Mouse (Mus musculus) neural tube, embryonic 13.5 days (tissue): ENCODE measurements around the gene Ergic1. TPM values are rescaled to one million over a fixed set of nuclear protein-coding genes. Genes with fewer than 3 reads are reported as not detected.

Experiments
- ATAC-seq: fragments of 200-750 bp; cut with Nextera tagmentation; 2 replicates; pipeline ENCODE4 v1.8.0; 2017; ENCODE audit warnings: low read depth, mild to moderate bottlenecking, moderate TSS enrichment, moderate library complexity
- H3K27ac ChIP-seq: fragments of 300-500 bp; sonication (generic); replicated peaks from 2 replicates; pipeline ENCODE4 v1.5.1; 2015; ENCODE audit warnings: moderate library complexity, mild to moderate bottlenecking, inconsistent platforms
- H3K27me3 ChIP-seq: fragments of 300-500 bp; sonication (generic); 2 replicates; pipeline ENCODE4 v1.6.1; 2015; ENCODE audit warnings: mild to moderate bottlenecking, inconsistent platforms
- H3K36me3 ChIP-seq: fragments of 300-500 bp; sonication (generic); 2 replicates; pipeline ENCODE4 v1.6.1; 2015; ENCODE audit warnings: mild to moderate bottlenecking, inconsistent platforms
- H3K4me1 ChIP-seq: fragments of 300-500 bp; sonication (generic); replicated peaks from 2 replicates; pipeline ENCODE4 v1.6.1; 2015; ENCODE audit warnings: inconsistent platforms
- H3K4me2 ChIP-seq: fragments of 300-500 bp; sonication (generic); 2 replicates; pipeline ENCODE4 v1.6.1; 2015; ENCODE audit warnings: inconsistent platforms, mild to moderate bottlenecking, moderate library complexity
- H3K4me3 ChIP-seq: fragments of 300-500 bp; sonication (generic); 2 replicates; pipeline ENCODE4 v1.5.1; 2015; ENCODE audit warnings: mild to moderate bottlenecking, inconsistent platforms
- H3K9ac ChIP-seq: fragments of 300-500 bp; sonication (generic); 2 replicates; pipeline ENCODE4 v1.6.1; 2015; ENCODE audit warnings: moderate library complexity, mild to moderate bottlenecking, inconsistent platforms
- H3K9me3 ChIP-seq: fragments of 300-500 bp; sonication (generic); 2 replicates; pipeline ENCODE4 v1.6.1; 2016; ENCODE audit warnings: inconsistent platforms
- WGBS: fragments of 180-500 bp; shearing (Covaris S2); methylation state at CpG from one replicate; pipeline ENCODE4 v1.1.7; 2015; 5-methylcytosine and 5-hydroxymethylcytosine counted together
- polyA plus RNA-seq: library from polyadenylated mRNA; unstranded; fragments of >200 nt; fragmentation: Nextera tagmentation; extraction: Ambion mirVana; gene quantifications from 2 replicates; pipeline ENCODE4 v1.2.1, GENCODE M21; 2015

The Ergic1 gene
- polyA plus RNA-seq, 1 experiment from 2014 or later: 91.0 TPM

DNA sequence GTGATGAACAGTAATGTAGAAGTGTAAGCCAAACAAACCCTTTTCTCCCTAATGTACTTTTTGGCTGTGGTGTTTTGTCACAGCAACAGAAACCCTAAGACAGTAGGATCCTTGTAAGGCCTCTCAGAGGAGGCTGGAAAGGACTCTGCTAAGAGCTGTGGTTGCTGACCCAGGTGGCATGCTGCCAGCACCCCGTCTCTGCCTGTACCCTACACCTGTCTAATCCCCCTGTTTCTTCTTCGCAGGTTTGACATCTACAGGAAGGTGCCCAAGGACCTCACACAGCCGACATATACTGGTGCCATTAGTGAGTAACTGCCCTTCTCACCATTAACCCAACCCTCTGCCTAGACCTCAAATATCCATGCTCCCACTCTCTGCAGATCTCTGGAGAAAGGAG, 47.1 kb downstream of the Ergic1 start:
- no peak for ATAC-seq
- H3K4me2 ChIP-seq: no peak overlapping the region
- no peaks in the 10 kb centered on the region for H3K27me3 ChIP-seq
- H3K9ac ChIP-seq: no peak overlapping the region
- WGBS: 94% methylated on average over 3 of the region's 3 CpGs
- no peak overlapping the region for H3K4me3 ChIP-seq
- no peaks in the 10 kb centered on the region for H3K9me3 ChIP-seq
- H3K27ac ChIP-seq: no peak overlapping the region
- peaks cover 38% of the 10 kb centered on the region for H3K36me3 ChIP-seq
- peaks cover 3% of the 10 kb centered on the region for H3K4me1 ChIP-seq

DNA sequence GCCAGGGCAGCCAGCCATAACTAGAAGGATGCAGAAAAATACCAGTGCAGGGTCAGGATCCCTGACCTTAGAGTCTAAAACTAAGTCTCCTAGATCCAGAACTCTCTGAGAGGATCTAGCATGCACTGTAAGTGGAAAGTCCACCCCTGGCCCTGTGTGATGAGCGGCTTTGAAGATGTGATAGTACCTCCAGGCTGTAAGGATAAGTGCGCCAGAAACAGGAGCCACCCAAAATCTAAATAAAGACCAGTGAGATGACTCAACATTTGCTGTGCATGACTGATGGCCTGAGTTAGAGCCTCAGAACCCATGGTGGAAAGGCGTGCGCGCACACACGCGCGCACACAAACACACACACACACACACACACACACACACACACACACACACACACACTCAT, 47.6 kb downstream of the Ergic1 start:
- Histone ChIP-seq H3K4me3 (no peak overlapping the region), H3K9me3 (no peaks in the 10 kb centered on the region), H3K4me2 (no peak overlapping the region), H3K27ac (no peak overlapping the region), H3K27me3 (no peaks in the 10 kb centered on the region), H3K36me3 (peaks cover 42% of the 10 kb centered on the region), H3K4me1 (no peaks in the 10 kb centered on the region), H3K9ac (no peak overlapping the region)
- no peak for ATAC-seq
- 98% methylated on average over 8 of the region's 8 CpGs for WGBS

DNA sequence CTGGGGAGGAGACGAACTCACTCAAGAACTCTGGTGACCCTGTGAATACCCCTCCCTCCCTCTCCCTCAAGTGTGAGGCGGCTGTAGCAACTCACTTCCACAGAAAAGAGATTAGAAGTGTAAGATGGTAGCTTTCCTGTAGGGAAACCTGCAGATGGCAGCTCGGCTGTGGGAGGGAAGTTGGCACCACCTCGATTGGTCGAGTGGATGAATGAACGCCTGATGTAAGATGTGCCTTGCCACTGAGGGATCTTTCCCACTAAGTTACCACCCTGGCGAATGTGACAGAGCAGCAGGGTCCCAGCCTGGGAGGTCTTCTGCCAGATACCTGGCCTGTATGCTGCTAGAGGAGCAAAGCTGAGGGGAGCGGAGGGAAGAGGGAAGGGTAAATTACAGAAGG, 48.5 kb downstream of the Ergic1 start:
- Histone ChIP-seq H3K36me3 (peaks cover 51% of the 10 kb centered on the region), H3K4me1 (no peaks in the 10 kb centered on the region), H3K9ac (no peak overlapping the region), H3K27me3 (no peaks in the 10 kb centered on the region), H3K9me3 (no peaks in the 10 kb centered on the region), H3K4me2 (no peak overlapping the region), H3K4me3 (no peak overlapping the region), H3K27ac (no peak overlapping the region)
- 88% methylated on average over 8 of the region's 8 CpGs for WGBS
- ATAC-seq: no peak

DNA sequence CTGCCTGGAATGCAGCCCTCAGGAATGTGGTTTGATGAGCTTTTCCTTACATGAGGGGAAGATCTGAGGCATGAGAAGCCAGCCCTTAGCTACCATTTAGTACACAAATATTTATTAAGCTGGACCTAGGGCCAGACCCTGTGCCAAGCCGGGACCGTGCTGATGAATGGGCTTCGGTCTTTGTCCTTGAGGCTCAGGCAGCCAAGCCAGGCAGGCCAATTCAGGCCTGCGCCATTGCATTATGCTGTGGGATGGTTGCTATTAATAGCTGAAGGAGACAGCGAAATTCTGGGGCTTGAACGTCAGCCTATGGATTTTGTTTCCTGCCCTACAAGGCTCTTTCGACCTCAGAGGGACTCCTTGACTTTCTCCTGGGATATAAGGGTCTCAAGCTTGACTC, 50.0 kb downstream of the Ergic1 start:
- Histone ChIP-seq H3K9me3 (no peaks in the 10 kb centered on the region), H3K27me3 (no peaks in the 10 kb centered on the region), H3K4me1 (no peaks in the 10 kb centered on the region), H3K4me3 (no peak overlapping the region), H3K9ac (no peak overlapping the region), H3K4me2 (no peak overlapping the region), H3K36me3 (peaks cover 59% of the 10 kb centered on the region), H3K27ac (no peak overlapping the region; the same call in 1 of the 2 replicates)
- no peak for ATAC-seq
- WGBS: 87% methylated on average over 7 of the region's 7 CpGs

DNA sequence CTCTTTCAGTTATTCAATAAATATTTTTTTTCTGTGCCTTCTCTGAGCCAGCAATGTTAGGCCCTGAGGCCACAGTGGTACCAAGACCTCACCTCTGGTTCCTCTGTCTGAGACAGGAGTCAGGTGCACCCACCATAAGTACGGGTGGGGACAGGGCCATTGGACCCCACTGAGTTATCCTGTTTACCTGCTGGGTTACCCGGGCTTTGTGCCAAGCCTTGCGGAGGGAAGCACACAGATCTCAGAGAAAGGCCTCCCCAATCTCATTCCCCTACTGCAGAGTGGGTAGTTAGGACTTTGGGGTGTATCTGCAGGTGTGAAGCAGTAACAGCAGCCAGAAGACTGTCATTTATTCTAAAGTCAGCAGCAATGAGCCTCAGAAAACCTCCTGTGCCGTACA, 50.6 kb downstream of the Ergic1 start:
- no peaks in the 10 kb centered on the region for H3K4me1 ChIP-seq
- H3K4me2 ChIP-seq: no peak overlapping the region
- no peaks in the 10 kb centered on the region for H3K9me3 ChIP-seq
- 85% methylated on average over 4 of the region's 4 CpGs for WGBS
- ATAC-seq: no peak
- H3K27ac ChIP-seq: no peak overlapping the region; the same call in 1 of the 2 replicates
- no peaks in the 10 kb centered on the region for H3K27me3 ChIP-seq
- no peak overlapping the region for H3K9ac ChIP-seq
- H3K4me3 ChIP-seq: no peak overlapping the region
- H3K36me3 ChIP-seq: peaks cover 65% of the 10 kb centered on the region

DNA sequence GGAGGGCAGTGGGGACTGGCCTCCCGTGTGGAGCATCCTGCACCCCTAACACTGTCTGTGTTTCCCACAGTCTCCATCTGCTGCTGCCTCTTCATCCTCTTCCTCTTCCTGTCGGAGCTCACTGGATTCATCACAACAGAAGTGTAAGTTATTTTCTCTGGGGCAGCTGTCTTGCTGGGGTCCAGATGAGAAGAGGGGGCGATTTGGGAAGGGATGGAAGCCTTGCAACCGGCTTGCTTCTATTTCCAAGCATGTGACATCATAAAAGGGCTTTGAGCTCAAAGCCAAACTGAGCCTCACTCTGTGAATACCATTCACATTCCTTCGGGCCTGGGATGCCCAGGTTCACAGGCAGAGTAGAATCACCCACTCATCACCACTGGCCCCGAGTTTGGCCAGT, 53.0 kb downstream of the Ergic1 start:
- ATAC-seq: no peak
- Histone ChIP-seq H3K27ac (no peak overlapping the region), H3K36me3 (peaks cover 76% of the 10 kb centered on the region), H3K9me3 (no peaks in the 10 kb centered on the region), H3K4me2 (no peak overlapping the region), H3K4me3 (no peak overlapping the region), H3K4me1 (no peaks in the 10 kb centered on the region), H3K9ac (no peak overlapping the region), H3K27me3 (no peaks in the 10 kb centered on the region)
- WGBS: 81% methylated on average over 6 of the region's 6 CpGs

DNA sequence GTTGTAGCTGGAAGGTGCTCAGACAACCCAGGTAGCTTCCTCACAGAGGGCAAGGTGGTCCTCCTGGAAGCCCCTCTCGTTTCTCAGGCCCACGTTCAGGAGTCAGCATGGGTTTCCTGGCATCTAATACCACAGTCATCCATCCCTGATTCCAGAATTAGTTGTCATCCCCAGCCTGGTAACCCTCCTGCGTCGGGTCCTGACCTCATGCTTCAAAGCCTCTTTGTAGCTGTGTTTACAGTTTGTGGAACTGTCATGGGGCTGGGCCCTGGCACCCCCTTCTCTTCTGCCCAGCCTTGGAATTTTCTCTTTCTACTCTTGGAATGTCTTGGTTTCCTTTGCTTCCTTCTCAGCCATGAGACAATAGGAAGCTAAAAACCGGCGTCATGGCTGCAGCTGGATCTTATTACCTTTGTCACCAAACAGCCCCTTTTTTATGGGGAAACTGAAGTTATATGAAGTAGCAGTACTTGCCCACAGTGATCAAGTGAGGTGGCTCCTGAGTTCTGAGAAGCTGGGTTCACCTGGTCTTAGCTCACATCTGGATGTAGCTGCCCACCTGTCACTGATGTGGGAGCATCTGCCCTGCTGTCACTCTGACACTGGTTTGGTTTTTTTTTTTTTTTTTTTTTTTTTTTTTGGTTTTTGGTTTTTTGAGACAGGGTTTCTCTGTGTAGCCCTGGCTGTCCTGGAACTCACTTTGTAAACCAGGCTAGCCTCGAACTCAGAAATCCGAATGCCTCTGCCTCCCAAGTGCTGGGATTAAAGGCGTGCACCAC, 53.6 kb downstream of the Ergic1 start:
- H3K27ac ChIP-seq: no peak overlapping the region
- 85% methylated on average over 9 of the region's 9 CpGs for WGBS
- no peak overlapping the region for H3K4me2 ChIP-seq
- no peak overlapping the region for H3K4me3 ChIP-seq
- no peak overlapping the region for H3K9ac ChIP-seq
- no peaks in the 10 kb centered on the region for H3K27me3 ChIP-seq
- no peak for ATAC-seq
- no peaks in the 10 kb centered on the region for H3K9me3 ChIP-seq
- no peaks in the 10 kb centered on the region for H3K4me1 ChIP-seq
- H3K36me3 ChIP-seq: peaks cover 77% of the 10 kb centered on the region

DNA sequence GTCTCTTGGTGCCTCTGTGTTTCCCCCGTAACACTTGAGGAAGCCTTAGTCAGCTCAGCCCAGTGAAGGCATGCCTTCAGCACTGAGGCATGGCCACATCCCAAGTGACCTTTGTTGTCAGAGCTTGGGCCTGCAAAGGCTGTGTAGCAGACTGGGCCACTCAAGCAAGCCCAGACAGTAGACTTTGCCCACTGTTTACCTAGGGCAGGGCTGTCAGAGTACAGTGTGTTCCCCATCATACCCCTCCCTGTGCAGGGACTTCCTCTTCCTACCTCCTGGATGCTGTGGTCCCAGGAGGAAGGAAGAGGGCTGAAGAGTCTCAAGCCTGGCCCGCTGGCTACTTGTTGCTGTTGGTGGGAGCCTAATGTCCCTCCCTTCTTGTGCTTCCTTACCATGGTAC, 55.4 kb downstream of the Ergic1 start:
- H3K4me2 ChIP-seq: no peak overlapping the region
- no peaks in the 10 kb centered on the region for H3K4me1 ChIP-seq
- no peak overlapping the region for H3K4me3 ChIP-seq
- 91% methylated on average over 2 of the region's 2 CpGs for WGBS
- no peaks in the 10 kb centered on the region for H3K9me3 ChIP-seq
- no peaks in the 10 kb centered on the region for H3K27me3 ChIP-seq
- H3K9ac ChIP-seq: no peak overlapping the region
- no peak overlapping the region for H3K27ac ChIP-seq
- peaks cover 75% of the 10 kb centered on the region for H3K36me3 ChIP-seq
- no peak for ATAC-seq

DNA sequence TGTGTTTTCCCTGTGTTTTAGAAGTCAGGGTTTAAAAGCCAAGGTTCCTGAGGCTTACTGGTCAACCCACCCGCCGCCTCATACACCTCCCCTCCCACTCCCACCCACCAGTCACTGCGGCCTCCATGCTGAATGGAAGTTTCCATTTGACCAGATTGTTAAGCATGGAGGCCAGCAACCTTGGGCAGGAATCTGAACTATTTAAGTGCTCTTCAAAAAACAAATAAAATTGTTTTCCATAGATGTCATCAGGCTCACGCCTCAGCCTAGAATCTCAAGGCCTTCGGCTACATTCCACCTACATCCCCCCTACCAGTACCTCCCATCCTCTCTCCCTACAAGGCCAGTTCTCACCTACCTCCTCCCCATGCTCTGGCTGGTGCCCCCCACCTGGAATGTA, 57.2 kb downstream of the Ergic1 start:
- no peaks in the 10 kb centered on the region for H3K9me3 ChIP-seq
- H3K4me1 ChIP-seq: no peaks in the 10 kb centered on the region
- WGBS: 97% methylated on average over 5 of the region's 5 CpGs
- H3K36me3 ChIP-seq: peaks cover 73% of the 10 kb centered on the region
- ATAC-seq: no peak
- H3K27me3 ChIP-seq: no peaks in the 10 kb centered on the region
- no peak overlapping the region for H3K4me2 ChIP-seq
- H3K4me3 ChIP-seq: no peak overlapping the region
- H3K9ac ChIP-seq: no peak overlapping the region
- H3K27ac ChIP-seq: no peak overlapping the region

DNA sequence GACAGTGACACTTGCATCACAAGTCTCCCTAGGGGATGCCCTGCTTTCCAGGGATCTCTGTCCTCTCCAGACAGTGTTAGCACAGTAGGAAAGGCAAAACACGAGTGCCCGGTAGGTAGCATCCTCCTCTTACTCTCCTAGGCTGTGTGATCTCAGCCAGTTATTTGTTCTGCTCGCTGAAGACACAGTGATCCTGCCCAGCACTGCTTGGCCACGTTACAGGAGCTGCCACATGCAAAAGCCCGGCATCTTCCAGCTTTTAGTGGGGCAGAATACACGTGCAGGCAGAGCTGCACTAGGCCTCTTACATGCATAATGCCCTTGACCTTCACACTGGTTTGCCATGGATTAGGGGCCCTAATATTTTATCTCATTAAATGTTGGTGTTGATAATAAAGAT, 58.3 kb downstream of the Ergic1 start:
- Histone ChIP-seq H3K4me3 (no peak overlapping the region), H3K9me3 (no peaks in the 10 kb centered on the region), H3K27ac (no peak overlapping the region), H3K4me1 (no peaks in the 10 kb centered on the region), H3K4me2 (no peak overlapping the region), H3K9ac (no peak overlapping the region), H3K27me3 (no peaks in the 10 kb centered on the region), H3K36me3 (peaks cover 75% of the 10 kb centered on the region)
- no peak for ATAC-seq
- WGBS: 91% methylated on average over 6 of the region's 6 CpGs

DNA sequence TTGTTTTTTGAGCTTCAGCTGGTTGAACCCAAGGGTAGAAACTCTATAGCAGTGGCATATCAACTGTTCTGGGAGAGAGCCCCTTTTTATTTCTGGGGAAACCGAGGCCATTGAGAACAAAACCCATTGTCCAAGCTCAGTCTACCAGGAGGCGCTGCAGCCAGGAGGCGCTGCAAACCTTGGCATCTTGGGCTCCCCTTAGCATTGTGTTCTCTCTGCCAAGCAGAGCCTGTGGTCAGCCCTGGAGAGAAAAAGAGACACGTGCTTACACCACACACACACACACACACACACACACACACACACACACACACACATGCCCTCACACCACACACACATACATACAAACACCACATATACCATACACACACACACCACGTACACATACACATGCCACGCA, 59.0 kb downstream of the Ergic1 start:
- no peak for ATAC-seq
- Histone ChIP-seq H3K4me3 (no peak overlapping the region), H3K9ac (no peak overlapping the region), H3K4me1 (no peaks in the 10 kb centered on the region), H3K27ac (no peak overlapping the region), H3K27me3 (no peaks in the 10 kb centered on the region), H3K36me3 (peaks cover 77% of the 10 kb centered on the region), H3K9me3 (no peaks in the 10 kb centered on the region), H3K4me2 (no peak overlapping the region)
- 90% methylated on average over 6 of the region's 6 CpGs for WGBS

DNA sequence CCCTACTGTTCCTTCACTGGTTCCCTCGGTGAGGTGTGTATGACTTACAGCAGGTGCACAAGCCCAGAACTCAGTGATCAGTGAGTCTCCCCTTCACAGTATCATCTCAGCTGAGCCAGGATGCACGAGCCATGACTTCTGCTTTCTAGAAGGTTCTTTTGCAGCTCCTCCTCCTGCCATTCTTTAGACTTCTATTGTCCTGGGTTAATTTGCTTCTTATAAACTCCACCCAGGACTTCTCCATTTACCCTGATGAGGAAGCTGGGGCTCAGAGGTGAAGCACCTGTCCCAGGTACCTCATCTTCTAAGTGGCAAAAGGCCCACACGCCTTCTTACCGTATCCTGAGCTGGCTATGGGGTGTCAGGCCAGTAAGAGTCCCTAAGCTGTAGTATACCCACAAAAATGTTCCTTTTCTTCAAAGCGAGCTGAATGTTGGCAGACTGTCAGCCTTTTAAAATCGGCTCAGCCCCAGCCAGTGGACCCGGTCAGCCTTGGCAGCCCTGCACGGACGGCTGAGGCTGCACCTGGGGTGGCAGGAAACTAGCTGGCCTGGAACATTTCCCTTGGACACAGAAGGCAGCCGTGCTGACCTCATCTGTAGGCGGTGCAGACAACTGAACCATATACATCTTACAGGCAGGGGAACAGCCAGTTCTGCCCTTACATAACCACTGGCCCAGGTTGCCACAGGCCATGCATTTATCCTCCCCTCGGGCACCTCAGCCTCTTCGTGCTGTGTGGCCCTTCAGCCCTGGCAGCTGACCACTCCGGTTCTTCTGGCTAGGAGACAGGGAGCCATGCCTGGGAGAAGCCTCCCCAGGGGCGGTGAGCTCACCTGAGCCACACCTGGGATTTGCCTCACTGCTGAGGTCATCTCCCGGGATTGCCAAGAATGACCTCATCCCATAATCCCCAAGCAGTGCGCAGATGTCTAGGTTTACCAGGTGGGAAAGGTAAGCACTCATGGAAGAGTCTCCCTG, 59.8 kb downstream of the Ergic1 start:
- H3K36me3 ChIP-seq: peaks cover 78% of the 10 kb centered on the region
- H3K27ac ChIP-seq: no peak overlapping the region
- ATAC-seq: no peak

More for the DNA sequence above, 59.8 kb downstream of the Ergic1 start:
- H3K9ac ChIP-seq: no peak overlapping the region
- H3K4me3 ChIP-seq: no peak overlapping the region
- WGBS: 89% methylated on average over 17 of the region's 17 CpGs
- H3K9me3 ChIP-seq: no peaks in the 10 kb centered on the region
- H3K4me2 ChIP-seq: no peak overlapping the region
- H3K27me3 ChIP-seq: no peaks in the 10 kb centered on the region
- H3K4me1 ChIP-seq: no peaks in the 10 kb centered on the region
